ENCODE assay signal across 14 mouse cellular contexts in the genomic region with DNA sequence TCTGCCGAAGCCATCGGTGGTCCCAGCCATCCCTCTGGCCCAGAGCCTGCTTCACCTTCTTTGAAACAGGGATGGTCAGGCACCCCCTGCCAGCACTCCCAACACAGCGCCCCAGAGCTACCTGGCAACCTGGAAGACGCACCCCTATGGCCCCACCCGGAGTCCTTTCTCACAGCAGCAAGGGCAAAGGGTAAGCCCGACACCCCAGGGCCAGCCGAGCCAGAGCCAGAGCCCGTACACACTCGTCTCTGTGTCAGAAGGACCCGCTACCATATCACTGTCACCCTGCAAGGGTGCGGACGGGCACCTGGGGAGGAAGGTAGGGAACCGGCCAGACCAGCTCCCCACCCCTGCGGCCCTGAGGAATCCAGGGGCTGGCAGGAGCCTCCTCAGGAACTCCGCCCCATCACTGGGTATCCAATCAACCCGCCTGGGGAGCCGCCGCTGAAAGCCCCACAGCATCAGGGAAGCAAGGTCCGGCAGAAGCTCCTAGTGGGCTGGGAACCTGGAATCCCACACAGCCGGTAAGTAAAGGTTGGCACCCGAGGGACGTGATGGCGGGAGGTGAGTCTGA. TPM values are rescaled to one million over a fixed set of nuclear protein-coding genes. Genes with fewer than 3 reads are reported as not detected.
DNase-seq lines count a peak whose midpoint lies in the region; ATAC-seq lines count a peak whose summit lies in the region.
"Had no signal": no experiment of that assay in that cellular context is flagged by ENCODE, and none has a peak within 500 bp of the region (broad histone marks: within the 10 kb centered on the region; RNA-seq: fewer than 3 reads in every experiment).

No protein-coding gene starts in this region.

- H3K36me3 ChIP-seq in heart, embryonic 11.5 days (ENCODE audit: control insufficient read depth, insufficient read depth, low read length) = no peaks in the 10 kb centered on the region
- no peaks in the 10 kb centered on the region for H3K36me3 ChIP-seq in limb, embryonic 13.5 days
- H3K36me3 ChIP-seq in stomach, embryonic 15.5 days = no peaks in the 10 kb centered on the region
- no peaks in the 10 kb centered on the region for H3K36me3 ChIP-seq in midbrain, embryonic 15.5 days (replicated peaks)
- H3K36me3 ChIP-seq in liver, embryonic 12.5 days = no peaks in the 10 kb centered on the region
- H3K36me3 ChIP-seq: neural tube, embryonic 12.5 days had no signal

- no peak overlapping the region for H3K27ac ChIP-seq in heart, embryonic 11.5 days (ENCODE audit: low read depth, low read length)
- H3K27ac ChIP-seq in limb, embryonic 13.5 days = no peak overlapping the region
- no peak overlapping the region for H3K27ac ChIP-seq in stomach, embryonic 15.5 days
- no peak overlapping the region for H3K27ac ChIP-seq in midbrain, embryonic 15.5 days
- no peak overlapping the region for H3K27ac ChIP-seq in liver, embryonic 12.5 days
- H3K27ac ChIP-seq: neural tube, embryonic 12.5 days had no signal

- no peak for DNase-seq in heart, adult 18-20 months
- peak; percentile 27 for DNase-seq in kidney, adult 11 months
- no peak for DNase-seq in embryo, embryonic 11 days
- DNase-seq: right cerebral cortex, postnatal 14 days had no signal

- 30% methylated on average over 23 of the region's 23 CpGs for WGBS in heart, embryonic 11.5 days (ENCODE audit: insufficient replicate concordance)
- WGBS in limb, embryonic 13.5 days = 19% methylated on average over 23 of the region's 23 CpGs
- WGBS in stomach, embryonic 15.5 days = 17% methylated on average over 23 of the region's 23 CpGs
- 20% methylated on average over 23 of the region's 23 CpGs for WGBS in midbrain, embryonic 15.5 days
- 30% methylated on average over 23 of the region's 23 CpGs for WGBS in liver, embryonic 12.5 days (ENCODE audit: insufficient replicate concordance)

- H3K4me1 ChIP-seq in heart, embryonic 11.5 days (ENCODE audit: control insufficient read depth, insufficient read depth, low read length) = no peaks in the 10 kb centered on the region
- no peaks in the 10 kb centered on the region for H3K4me1 ChIP-seq in limb, embryonic 13.5 days
- H3K4me1 ChIP-seq in stomach, embryonic 15.5 days = peaks cover 12% of the 10 kb centered on the region
- no peaks in the 10 kb centered on the region for H3K4me1 ChIP-seq in midbrain, embryonic 15.5 days
- H3K4me1 ChIP-seq in liver, embryonic 12.5 days = peaks cover 20% of the 10 kb centered on the region
- H3K4me1 ChIP-seq: neural tube, embryonic 12.5 days had no signal

- H3K9me3 ChIP-seq in heart, embryonic 11.5 days (replicated peaks; ENCODE audit: control insufficient read depth, low read length) = no peaks in the 10 kb centered on the region
- no peaks in the 10 kb centered on the region for H3K9me3 ChIP-seq in limb, embryonic 13.5 days
- H3K9me3 ChIP-seq in stomach, embryonic 15.5 days = no peaks in the 10 kb centered on the region
- H3K9me3 ChIP-seq in midbrain, embryonic 15.5 days = no peaks in the 10 kb centered on the region
- no peaks in the 10 kb centered on the region for H3K9me3 ChIP-seq in liver, embryonic 12.5 days (replicated peaks)
- H3K9me3 ChIP-seq: neural tube, embryonic 12.5 days had no signal

- H3K4me3 ChIP-seq in heart, embryonic 11.5 days (ENCODE audit: low read depth, low read length) = no peak overlapping the region
- H3K4me3 ChIP-seq in limb, embryonic 13.5 days = 0 out of 2 replicates have a peak overlapping the region, but pooled peaks have one; percentile 8
- H3K4me3 ChIP-seq in stomach, embryonic 15.5 days (replicated peaks) = peak overlapping the region; percentile 32
- no peak overlapping the region for H3K4me3 ChIP-seq in midbrain, embryonic 15.5 days
- H3K4me3 ChIP-seq in liver, embryonic 12.5 days = no peak overlapping the region
- H3K4me3 ChIP-seq: neural tube, embryonic 12.5 days had no signal

- no peak for ATAC-seq in heart, embryonic 11.5 days (replicated peaks; ENCODE audit: insufficient number of reproducible peaks, low FRiP score, low TSS enrichment)
- ATAC-seq in limb, embryonic 13.5 days (ENCODE audit: low FRiP score, low read depth) = no peak
- ATAC-seq in stomach, embryonic 15.5 days (ENCODE audit: insufficient read depth, low FRiP score, low read depth) = peak; percentile 67
- no peak for ATAC-seq in midbrain, embryonic 15.5 days (replicated peaks)
- ATAC-seq in liver, embryonic 12.5 days = no peak
- ATAC-seq: forebrain, embryonic 14.5 days had no signal

- peaks cover 30% of the 10 kb centered on the region for H3K27me3 ChIP-seq in heart, embryonic 11.5 days (ENCODE audit: control insufficient read depth, insufficient read depth, low read length)
- H3K27me3 ChIP-seq in limb, embryonic 13.5 days = peaks cover 54% of the 10 kb centered on the region
- no peaks in the 10 kb centered on the region; the same call in 1 of the 2 replicates for H3K27me3 ChIP-seq in stomach, embryonic 15.5 days (replicated peaks)
- no peaks in the 10 kb centered on the region for H3K27me3 ChIP-seq in midbrain, embryonic 15.5 days (replicated peaks)
- H3K27me3 ChIP-seq in liver, embryonic 12.5 days (replicated peaks) = peaks cover 54% of the 10 kb centered on the region

- H3K9ac ChIP-seq in heart, embryonic 11.5 days (ENCODE audit: low read depth, low read length) = no peak overlapping the region
- 0 out of 2 replicates have a peak overlapping the region, but pooled peaks have one; percentile 31 for H3K9ac ChIP-seq in limb, embryonic 13.5 days
- no peak overlapping the region for H3K9ac ChIP-seq in stomach, embryonic 15.5 days
- no peak overlapping the region for H3K9ac ChIP-seq in midbrain, embryonic 15.5 days
- no peak overlapping the region for H3K9ac ChIP-seq in liver, embryonic 12.5 days
- H3K9ac ChIP-seq: neural tube, embryonic 12.5 days had no signal

- H3K4me2 ChIP-seq in heart, embryonic 11.5 days = peak overlapping the region; percentile 37
- peak overlapping the region; percentile 25 for H3K4me2 ChIP-seq in limb, embryonic 13.5 days (replicated peaks)
- peak overlapping the region; percentile 31 for H3K4me2 ChIP-seq in stomach, embryonic 15.5 days
- H3K4me2 ChIP-seq in midbrain, embryonic 15.5 days = no peak overlapping the region
- H3K4me2 ChIP-seq in liver, embryonic 12.5 days = no peak overlapping the region
- H3K4me2 ChIP-seq: neural tube, embryonic 12.5 days had no signal

RNA-seq across cellular contexts. Expression of a gene that starts 4.9 kb away (rescaled TPM):
- 0.52 and 1.1 TPM in 2 replicates for polyA plus RNA-seq in heart, embryonic 11.5 days (2014; fragmentation: Nextera tagmentation; extraction: Ambion mirVana)
- under 1 TPM in 1 of 2 experiments, not detected in 1; 0.08 TPM for total RNA-seq in heart, adult 18-20 months (2021)
- 4.9 and 5.4 TPM in 2 replicates for polyA plus RNA-seq in limb, embryonic 13.5 days (2015; fragmentation: Nextera tagmentation; extraction: Ambion mirVana)
- 11.1 and 11.9 TPM in 2 replicates for polyA plus RNA-seq in stomach, embryonic 15.5 days (2015; fragmentation: Nextera tagmentation; extraction: Ambion mirVana)
- 2.4 and 4.2 TPM in 2 replicates for polyA plus RNA-seq in midbrain, embryonic 15.5 days (2015; fragmentation: Nextera tagmentation; extraction: Ambion mirVana)
- polyA plus RNA-seq in liver, embryonic 12.5 days (2016; fragmentation: Nextera tagmentation; extraction: Ambion mirVana) = 0.71 and 0.82 TPM in 2 replicates

RNA-seq across cellular contexts. Expression of a gene that starts 11.9 kb away (rescaled TPM):
- polyA plus RNA-seq in heart, embryonic 11.5 days (2014; fragmentation: Nextera tagmentation; extraction: Ambion mirVana) = not detected in 2 replicates
- total RNA-seq in heart, adult 18-20 months (2021) = not detected
- not detected in 2 replicates for polyA plus RNA-seq in limb, embryonic 13.5 days (2015; fragmentation: Nextera tagmentation; extraction: Ambion mirVana)
- polyA plus RNA-seq in stomach, embryonic 15.5 days (2015; fragmentation: Nextera tagmentation; extraction: Ambion mirVana) = not detected in 2 replicates
- not detected in 2 replicates for polyA plus RNA-seq in midbrain, embryonic 15.5 days (2015; fragmentation: Nextera tagmentation; extraction: Ambion mirVana)
- not detected in 2 replicates for polyA plus RNA-seq in liver, embryonic 12.5 days (2016; fragmentation: Nextera tagmentation; extraction: Ambion mirVana)
- total RNA-seq: granulocyte monocyte progenitor cell, adult 5-6 weeks; left cerebral cortex, adult 8-10 months; megakaryocyte progenitor cell, adult 5-6 weeks had no signal
- polyA plus RNA-seq: forebrain, embryonic 14.5 days; neural tube, embryonic 12.5 days had no signal

RNA-seq across cellular contexts. Expression of a gene that starts 29.4 kb away (rescaled TPM):
- 3.9 and 6.2 TPM in 2 replicates for polyA plus RNA-seq in heart, embryonic 11.5 days (2014; fragmentation: Nextera tagmentation; extraction: Ambion mirVana)
- 10 to 100 TPM in 1 of 2 experiments, 1 to 10 TPM in 1; 5.8 to 20.9 TPM for total RNA-seq in heart, adult 18-20 months (2021)
- 10.6 and 11.4 TPM in 2 replicates for polyA plus RNA-seq in limb, embryonic 13.5 days (2015; fragmentation: Nextera tagmentation; extraction: Ambion mirVana)
- 34.8 and 39.7 TPM in 2 replicates for polyA plus RNA-seq in stomach, embryonic 15.5 days (2015; fragmentation: Nextera tagmentation; extraction: Ambion mirVana)
- polyA plus RNA-seq in midbrain, embryonic 15.5 days (2015; fragmentation: Nextera tagmentation; extraction: Ambion mirVana) = 2.1 and 2.8 TPM in 2 replicates
- 18.5 and 21.5 TPM in 2 replicates for polyA plus RNA-seq in liver, embryonic 12.5 days (2016; fragmentation: Nextera tagmentation; extraction: Ambion mirVana)

RNA-seq across cellular contexts. Expression of a gene that starts 36.9 kb away (rescaled TPM):
- 2.0 and 3.2 TPM in 2 replicates for polyA plus RNA-seq in heart, embryonic 11.5 days (2014; fragmentation: Nextera tagmentation; extraction: Ambion mirVana)
- total RNA-seq in heart, adult 18-20 months (2021) = 1 to 10 TPM; 2.0 to 2.4 TPM
- polyA plus RNA-seq in limb, embryonic 13.5 days (2015; fragmentation: Nextera tagmentation; extraction: Ambion mirVana) = 13.6 and 14.3 TPM in 2 replicates
- 4.3 and 5.7 TPM in 2 replicates for polyA plus RNA-seq in stomach, embryonic 15.5 days (2015; fragmentation: Nextera tagmentation; extraction: Ambion mirVana)
- polyA plus RNA-seq in midbrain, embryonic 15.5 days (2015; fragmentation: Nextera tagmentation; extraction: Ambion mirVana) = 17.2 and 19.1 TPM in 2 replicates
- 3.4 and 3.7 TPM in 2 replicates for polyA plus RNA-seq in liver, embryonic 12.5 days (2016; fragmentation: Nextera tagmentation; extraction: Ambion mirVana)

RNA-seq across cellular contexts. Expression of a gene that starts 46.9 kb away (rescaled TPM):
- 0.21 and 0.30 TPM in 2 replicates for polyA plus RNA-seq in heart, embryonic 11.5 days (2014; fragmentation: Nextera tagmentation; extraction: Ambion mirVana)
- total RNA-seq in heart, adult 18-20 months (2021) = not detected
- 0.14 and 0.38 TPM in 2 replicates for polyA plus RNA-seq in limb, embryonic 13.5 days (2015; fragmentation: Nextera tagmentation; extraction: Ambion mirVana)
- 0.12 and 0.17 TPM in 2 replicates for polyA plus RNA-seq in stomach, embryonic 15.5 days (2015; fragmentation: Nextera tagmentation; extraction: Ambion mirVana)
- polyA plus RNA-seq in midbrain, embryonic 15.5 days (2015; fragmentation: Nextera tagmentation; extraction: Ambion mirVana) = 0.27 and 0.64 TPM in 2 replicates
- polyA plus RNA-seq in liver, embryonic 12.5 days (2016; fragmentation: Nextera tagmentation; extraction: Ambion mirVana) = 4.2 and 5.8 TPM in 2 replicates
- total RNA-seq: left cerebral cortex, adult 8-10 months had no signal
- polyA plus RNA-seq: forebrain, embryonic 14.5 days had no signal

Comparison
In these comparisons a context has a peak if more than half of its experiments do, and no peak if none do; other contexts are left out.
1. H3K4me2 ChIP-seq: peak in heart, embryonic 11.5 days (single experiment), limb, embryonic 13.5 days (single experiment) and stomach, embryonic 15.5 days (single experiment); none in midbrain, embryonic 15.5 days (single experiment) and liver, embryonic 12.5 days (single experiment).
2. H3K4me3 ChIP-seq: peak in limb, embryonic 13.5 days (single experiment) and stomach, embryonic 15.5 days (single experiment); none in heart, embryonic 11.5 days (single experiment), midbrain, embryonic 15.5 days (single experiment) and liver, embryonic 12.5 days (single experiment).